Mouse (Mus musculus): ENCODE data around the gene Olfr106-ps. TPM values are rescaled to one million over a fixed set of nuclear protein-coding genes. Genes with fewer than 3 reads are reported as not detected.

Olfr106-ps gene
- not detected for polyA plus RNA-seq (2014; fragmentation: Illumina TruSeq; extraction: RNeasy Lipid Tissue Mini Kit (QIAGEN cat#74804); ENCODE audit: low read depth, low replicate concordance)

GRCm38 (mm10) chr17:37390093-37390492 is at the start of gene Olfr106-ps:
Gene Olfr106-ps, plus strand, starts transcription at chr17:37390393.

GRCm38 (mm10) chr17:37359282-37359681 is 30.9 kb upstream of the Olfr106-ps start, which contains the start of gene Olfr104-ps:
Gene Olfr104-ps, plus strand, starts transcription at chr17:37359582.

GRCm38 (mm10) chr17:37378733-37379132 is 11.5 kb upstream of the Olfr106-ps start, which contains the start of gene Olfr105-ps:
Gene Olfr105-ps, plus strand, starts transcription at chr17:37379033.

GRCm38 (mm10) chr17:37398926-37399325 is 8.7 kb downstream of the Olfr106-ps start, which contains the start of gene Olfr107:
Gene Olfr107, plus strand, starts transcription at chr17:37399226.

GRCm38 (mm10) chr17:37445180-37445579 is 55.0 kb downstream of the Olfr106-ps start, which contains the start of gene Olfr108:
Gene Olfr108, plus strand, starts transcription at chr17:37445480.

Other genes with a start within 250 kb of the Olfr106-ps start
- gene Olfr93, start 228.9 kb upstream of the Olfr106-ps start, polyA plus RNA-seq (2014; fragmentation: Illumina TruSeq; extraction: RNeasy Lipid Tissue Mini Kit (QIAGEN cat#74804); ENCODE audit: low read depth, low replicate concordance): not detected
- 3.3 TPM for gene Ubd, start 196.5 kb upstream of the Olfr106-ps start, polyA plus RNA-seq (2014; fragmentation: Illumina TruSeq; extraction: RNeasy Lipid Tissue Mini Kit (QIAGEN cat#74804); ENCODE audit: low read depth, low replicate concordance)
- not detected for gene Olfr94, start 189.4 kb upstream of the Olfr106-ps start, polyA plus RNA-seq (2014; fragmentation: Illumina TruSeq; extraction: RNeasy Lipid Tissue Mini Kit (QIAGEN cat#74804); ENCODE audit: low read depth, low replicate concordance)
- gene Olfr95, start 177.3 kb upstream of the Olfr106-ps start, polyA plus RNA-seq (2014; fragmentation: Illumina TruSeq; extraction: RNeasy Lipid Tissue Mini Kit (QIAGEN cat#74804); ENCODE audit: low read depth, low replicate concordance): not detected
- gene Olfr96, start 170.2 kb upstream of the Olfr106-ps start, polyA plus RNA-seq (2014; fragmentation: Illumina TruSeq; extraction: RNeasy Lipid Tissue Mini Kit (QIAGEN cat#74804); ENCODE audit: low read depth, low replicate concordance): not detected
- gene Olfr97, start 153.1 kb upstream of the Olfr106-ps start, polyA plus RNA-seq (2014; fragmentation: Illumina TruSeq; extraction: RNeasy Lipid Tissue Mini Kit (QIAGEN cat#74804); ENCODE audit: low read depth, low replicate concordance): not detected
- gene Olfr98, start 126.6 kb upstream of the Olfr106-ps start, polyA plus RNA-seq (2014; fragmentation: Illumina TruSeq; extraction: RNeasy Lipid Tissue Mini Kit (QIAGEN cat#74804); ENCODE audit: low read depth, low replicate concordance): not detected
- gene H2-M3, start 120.2 kb upstream of the Olfr106-ps start, polyA plus RNA-seq (2014; fragmentation: Illumina TruSeq; extraction: RNeasy Lipid Tissue Mini Kit (QIAGEN cat#74804); ENCODE audit: low read depth, low replicate concordance): 8.0 TPM
- gene Olfr99, start 106.9 kb upstream of the Olfr106-ps start, polyA plus RNA-seq (2014; fragmentation: Illumina TruSeq; extraction: RNeasy Lipid Tissue Mini Kit (QIAGEN cat#74804); ENCODE audit: low read depth, low replicate concordance): not detected
- not detected for gene Olfr101, start 86.1 kb upstream of the Olfr106-ps start, polyA plus RNA-seq (2014; fragmentation: Illumina TruSeq; extraction: RNeasy Lipid Tissue Mini Kit (QIAGEN cat#74804); ENCODE audit: low read depth, low replicate concordance)
- not detected for gene Olfr102, start 73.3 kb upstream of the Olfr106-ps start, polyA plus RNA-seq (2014; fragmentation: Illumina TruSeq; extraction: RNeasy Lipid Tissue Mini Kit (QIAGEN cat#74804); ENCODE audit: low read depth, low replicate concordance)
- gene Olfr103, start 50.7 kb upstream of the Olfr106-ps start, polyA plus RNA-seq (2014; fragmentation: Illumina TruSeq; extraction: RNeasy Lipid Tissue Mini Kit (QIAGEN cat#74804); ENCODE audit: low read depth, low replicate concordance): not detected
- not detected for gene Olfr104-ps, start 30.8 kb upstream of the Olfr106-ps start, polyA plus RNA-seq (2014; fragmentation: Illumina TruSeq; extraction: RNeasy Lipid Tissue Mini Kit (QIAGEN cat#74804); ENCODE audit: low read depth, low replicate concordance)
- gene Olfr105-ps, start 11.4 kb upstream of the Olfr106-ps start, polyA plus RNA-seq (2014; fragmentation: Illumina TruSeq; extraction: RNeasy Lipid Tissue Mini Kit (QIAGEN cat#74804); ENCODE audit: low read depth, low replicate concordance): not detected
- gene Olfr107, start 8.8 kb downstream of the Olfr106-ps start, polyA plus RNA-seq (2014; fragmentation: Illumina TruSeq; extraction: RNeasy Lipid Tissue Mini Kit (QIAGEN cat#74804); ENCODE audit: low read depth, low replicate concordance): not detected
- gene Olfr108, start 55.1 kb downstream of the Olfr106-ps start, polyA plus RNA-seq (2014; fragmentation: Illumina TruSeq; extraction: RNeasy Lipid Tissue Mini Kit (QIAGEN cat#74804); ENCODE audit: low read depth, low replicate concordance): not detected
- gene Olfr109, start 68.5 kb downstream of the Olfr106-ps start, polyA plus RNA-seq (2014; fragmentation: Illumina TruSeq; extraction: RNeasy Lipid Tissue Mini Kit (QIAGEN cat#74804); ENCODE audit: low read depth, low replicate concordance): not detected
- gene H2-M2, start 93.2 kb downstream of the Olfr106-ps start, polyA plus RNA-seq (2014; fragmentation: Illumina TruSeq; extraction: RNeasy Lipid Tissue Mini Kit (QIAGEN cat#74804); ENCODE audit: low read depth, low replicate concordance): not detected
- gene Olfr110, start 102.1 kb downstream of the Olfr106-ps start, polyA plus RNA-seq (2014; fragmentation: Illumina TruSeq; extraction: RNeasy Lipid Tissue Mini Kit (QIAGEN cat#74804); ENCODE audit: low read depth, low replicate concordance): not detected
- not detected for gene Olfr111, start 117.6 kb downstream of the Olfr106-ps start, polyA plus RNA-seq (2014; fragmentation: Illumina TruSeq; extraction: RNeasy Lipid Tissue Mini Kit (QIAGEN cat#74804); ENCODE audit: low read depth, low replicate concordance)
- gene Olfr112, start 179.1 kb downstream of the Olfr106-ps start, polyA plus RNA-seq (2014; fragmentation: Illumina TruSeq; extraction: RNeasy Lipid Tissue Mini Kit (QIAGEN cat#74804); ENCODE audit: low read depth, low replicate concordance): 0.78 TPM
- gene Olfr113, start 187.3 kb downstream of the Olfr106-ps start, polyA plus RNA-seq (2014; fragmentation: Illumina TruSeq; extraction: RNeasy Lipid Tissue Mini Kit (QIAGEN cat#74804); ENCODE audit: low read depth, low replicate concordance): not detected
- gene Olfr114, start 202.3 kb downstream of the Olfr106-ps start, polyA plus RNA-seq (2014; fragmentation: Illumina TruSeq; extraction: RNeasy Lipid Tissue Mini Kit (QIAGEN cat#74804); ENCODE audit: low read depth, low replicate concordance): not detected
- gene Olfr115, start 236.7 kb downstream of the Olfr106-ps start, polyA plus RNA-seq (2014; fragmentation: Illumina TruSeq; extraction: RNeasy Lipid Tissue Mini Kit (QIAGEN cat#74804); ENCODE audit: low read depth, low replicate concordance): not detected
- not detected for gene Olfr116, start 236.8 kb downstream of the Olfr106-ps start, polyA plus RNA-seq (2014; fragmentation: Illumina TruSeq; extraction: RNeasy Lipid Tissue Mini Kit (QIAGEN cat#74804); ENCODE audit: low read depth, low replicate concordance)